Mouse (Mus musculus): ENCODE results near the gene Tmod3. TPM values are rescaled to one million over a fixed set of nuclear protein-coding genes. Genes with fewer than 3 reads are reported as not detected.

Tmod3 gene
- polyA plus RNA-seq (2012; rRNA removed): 53.3 and 59.0 TPM in 2 replicates

GRCm38 (mm10) chr9:75559512-75560012 is at the start of gene Tmod3:
TSS of gene Tmod3 (minus strand) at chr9:75559657.
- H3K4me3 ChIP-seq (ENCODE audit: insufficient read depth, low read length): peak within 1 kb of the TSS; percentile 56
- TF ChIP-seq POLR2A (IDR thresholded peaks at IDR 0.05; ENCODE audit: extremely low read depth, insufficient read depth, low read length) (peak; percentile 90), CTCF (IDR thresholded peaks at IDR 0.05; ENCODE audit: extremely low read depth, insufficient read depth, low read length) (no peak)

GRCm38 (mm10) chr9:75607496-75607895 is 48.0 kb upstream of the Tmod3 start:
- peaks cover 11% of the 10 kb centered on the region for H3K4me1 ChIP-seq (ENCODE audit: control insufficient read depth, insufficient read depth, low read length)
- no peak overlapping the region for H3K27ac ChIP-seq (ENCODE audit: insufficient read depth, low read length)
- TF ChIP-seq CTCF (IDR thresholded peaks at IDR 0.05; ENCODE audit: extremely low read depth, insufficient read depth, low read length) (no peak), POLR2A (IDR thresholded peaks at IDR 0.05; ENCODE audit: extremely low read depth, insufficient read depth, low read length) (no peak)
- H3K4me3 ChIP-seq (ENCODE audit: insufficient read depth, low read length): no peak overlapping the region

More at GRCm38 (mm10) chr9:75559512-75560012, at the start of gene Tmod3:
- Histone ChIP-seq H3K4me1 (ENCODE audit: control insufficient read depth, insufficient read depth, low read length) (peaks cover 4% of the 10 kb centered on the region; the same call in 1 of the 2 replicates), H3K27ac (ENCODE audit: insufficient read depth, low read length) (no peak within 1 kb of the TSS; the same call in 1 of the 2 replicates)

DNA sequence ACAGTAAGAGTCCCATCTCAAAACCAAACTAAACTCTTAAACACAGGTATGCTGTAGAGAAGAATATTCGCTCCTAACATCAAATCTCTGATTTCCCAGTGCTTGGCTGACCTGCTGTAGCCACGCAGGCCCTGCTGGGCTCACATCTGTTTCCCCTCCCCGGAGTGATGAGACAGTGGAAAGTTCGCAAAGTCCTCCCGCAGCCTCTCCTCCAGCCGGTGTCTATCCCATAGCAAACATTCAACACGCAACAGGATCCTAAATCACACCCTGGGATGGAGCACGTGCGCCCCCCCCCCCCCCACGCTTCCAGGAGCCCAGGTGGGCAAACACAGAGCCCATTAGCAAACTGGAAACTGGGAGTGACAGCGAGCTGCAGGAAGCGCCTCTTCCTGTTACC is 42.1 kb upstream of the Tmod3 start:
- Histone ChIP-seq H3K27ac (ENCODE audit: insufficient read depth, low read length) (no peak overlapping the region), H3K4me3 (ENCODE audit: insufficient read depth, low read length) (no peak overlapping the region), H3K4me1 (ENCODE audit: control insufficient read depth, insufficient read depth, low read length) (peaks cover 17% of the 10 kb centered on the region)
- TF ChIP-seq POLR2A (IDR thresholded peaks at IDR 0.05; ENCODE audit: extremely low read depth, insufficient read depth, low read length) (no peak), CTCF (IDR thresholded peaks at IDR 0.05; ENCODE audit: extremely low read depth, insufficient read depth, low read length) (no peak)

GRCm38 (mm10) chr9:75600166-75600934 is 40.9 kb upstream of the Tmod3 start:
- no peak overlapping the region for H3K4me3 ChIP-seq (ENCODE audit: insufficient read depth, low read length)
- TF ChIP-seq CTCF (IDR thresholded peaks at IDR 0.05; ENCODE audit: extremely low read depth, insufficient read depth, low read length) (no peak), POLR2A (IDR thresholded peaks at IDR 0.05; ENCODE audit: extremely low read depth, insufficient read depth, low read length) (no peak)
- peak overlapping the region; percentile 60 for H3K27ac ChIP-seq (ENCODE audit: insufficient read depth, low read length)
- H3K4me1 ChIP-seq (ENCODE audit: control insufficient read depth, insufficient read depth, low read length): peaks cover 17% of the 10 kb centered on the region

- TF ChIP-seq POLR2A (IDR thresholded peaks at IDR 0.05; ENCODE audit: extremely low read depth, insufficient read depth, low read length) (no peak), CTCF (IDR thresholded peaks at IDR 0.05; ENCODE audit: extremely low read depth, insufficient read depth, low read length) (no peak; the same call in 1 of the 2 replicates)
- peak overlapping the region; percentile 63 for H3K27ac ChIP-seq (ENCODE audit: insufficient read depth, low read length)
- no peak overlapping the region for H3K4me3 ChIP-seq (ENCODE audit: insufficient read depth, low read length)
- H3K4me1 ChIP-seq (ENCODE audit: control insufficient read depth, insufficient read depth, low read length): peaks cover 17% of the 10 kb centered on the region
Measured at GRCm38 (mm10) chr9:75599191-75599841, 39.9 kb upstream of the Tmod3 start.

DNA sequence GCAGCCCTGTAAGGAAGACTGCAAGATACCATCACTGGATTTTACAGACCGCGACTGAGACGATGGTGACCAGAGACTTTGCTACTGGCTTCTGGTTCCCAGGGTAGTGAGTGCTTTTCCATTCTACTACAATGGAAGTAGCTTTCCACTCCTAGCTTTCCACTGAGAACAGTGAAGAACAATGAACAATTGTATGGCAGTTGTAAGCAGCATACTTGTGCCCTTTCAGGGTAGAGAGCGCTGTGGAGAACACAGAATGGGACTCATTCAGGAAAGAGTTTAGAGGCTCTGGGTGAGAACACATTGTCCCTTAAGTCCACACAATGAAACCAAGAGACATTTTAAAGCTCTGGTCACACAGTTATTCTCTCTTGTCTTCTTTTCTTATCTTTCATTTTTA is 38.1 kb upstream of the Tmod3 start:
- Histone ChIP-seq H3K4me3 (ENCODE audit: insufficient read depth, low read length) (no peak overlapping the region), H3K4me1 (ENCODE audit: control insufficient read depth, insufficient read depth, low read length) (peaks cover 19% of the 10 kb centered on the region), H3K27ac (ENCODE audit: insufficient read depth, low read length) (peak overlapping the region; percentile 92)
- no peak for TF ChIP-seq POLR2A (IDR thresholded peaks at IDR 0.05; ENCODE audit: extremely low read depth, insufficient read depth, low read length)
- TF ChIP-seq CTCF (IDR thresholded peaks at IDR 0.05; ENCODE audit: extremely low read depth, insufficient read depth, low read length): no peak

DNA sequence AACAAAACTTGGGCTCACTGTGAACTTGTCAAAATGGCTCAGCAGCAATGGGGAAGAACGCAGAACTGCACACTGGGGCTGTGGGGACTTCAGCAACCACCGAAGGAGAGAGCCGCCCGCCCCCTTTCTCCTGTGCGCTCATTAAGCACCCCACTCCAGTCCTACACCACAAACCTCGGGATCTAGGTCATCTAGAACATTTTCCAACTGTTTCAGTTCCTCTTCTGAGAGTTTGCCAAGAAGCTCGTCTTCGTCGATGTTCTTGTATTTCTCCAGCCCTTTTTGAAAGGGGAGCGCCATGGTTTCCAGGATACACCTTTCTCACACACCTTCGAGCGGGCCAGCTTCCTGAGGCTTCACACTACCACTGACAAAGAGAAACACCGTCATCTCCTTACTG is 37.6 kb upstream of the Tmod3 start:
- peaks cover 19% of the 10 kb centered on the region for H3K4me1 ChIP-seq (ENCODE audit: control insufficient read depth, insufficient read depth, low read length)
- TF ChIP-seq POLR2A (IDR thresholded peaks at IDR 0.05; ENCODE audit: extremely low read depth, insufficient read depth, low read length) (no peak), CTCF (IDR thresholded peaks at IDR 0.05; ENCODE audit: extremely low read depth, insufficient read depth, low read length) (no peak)
- peak overlapping the region; percentile 92 for H3K27ac ChIP-seq (ENCODE audit: insufficient read depth, low read length)
- H3K4me3 ChIP-seq (ENCODE audit: insufficient read depth, low read length): no peak overlapping the region

DNA sequence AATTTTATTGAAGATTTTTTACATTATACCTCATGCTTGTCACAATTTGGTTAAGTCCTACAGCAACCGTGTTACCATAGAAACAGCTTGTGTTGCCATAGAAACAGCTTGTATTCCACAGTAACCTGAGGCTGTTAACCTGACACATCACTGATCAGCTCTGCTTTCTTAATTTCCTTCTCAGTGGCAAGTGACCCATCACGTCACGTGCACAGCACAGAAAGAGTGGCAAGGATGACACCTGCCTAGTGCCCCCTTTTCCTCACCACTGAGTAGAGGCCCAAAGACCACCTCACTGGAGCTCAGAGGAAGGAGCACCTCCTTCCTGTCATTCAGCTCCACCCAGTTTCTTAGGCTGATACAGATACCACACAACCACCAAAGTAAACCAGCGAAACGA is 34.0 kb upstream of the Tmod3 start:
- peaks cover 6% of the 10 kb centered on the region for H3K4me1 ChIP-seq (ENCODE audit: control insufficient read depth, insufficient read depth, low read length)
- H3K27ac ChIP-seq (ENCODE audit: insufficient read depth, low read length): no peak overlapping the region
- H3K4me3 ChIP-seq (ENCODE audit: insufficient read depth, low read length): no peak overlapping the region
- TF ChIP-seq CTCF (IDR thresholded peaks at IDR 0.05; ENCODE audit: extremely low read depth, insufficient read depth, low read length) (no peak), POLR2A (IDR thresholded peaks at IDR 0.05; ENCODE audit: extremely low read depth, insufficient read depth, low read length) (no peak)

DNA sequence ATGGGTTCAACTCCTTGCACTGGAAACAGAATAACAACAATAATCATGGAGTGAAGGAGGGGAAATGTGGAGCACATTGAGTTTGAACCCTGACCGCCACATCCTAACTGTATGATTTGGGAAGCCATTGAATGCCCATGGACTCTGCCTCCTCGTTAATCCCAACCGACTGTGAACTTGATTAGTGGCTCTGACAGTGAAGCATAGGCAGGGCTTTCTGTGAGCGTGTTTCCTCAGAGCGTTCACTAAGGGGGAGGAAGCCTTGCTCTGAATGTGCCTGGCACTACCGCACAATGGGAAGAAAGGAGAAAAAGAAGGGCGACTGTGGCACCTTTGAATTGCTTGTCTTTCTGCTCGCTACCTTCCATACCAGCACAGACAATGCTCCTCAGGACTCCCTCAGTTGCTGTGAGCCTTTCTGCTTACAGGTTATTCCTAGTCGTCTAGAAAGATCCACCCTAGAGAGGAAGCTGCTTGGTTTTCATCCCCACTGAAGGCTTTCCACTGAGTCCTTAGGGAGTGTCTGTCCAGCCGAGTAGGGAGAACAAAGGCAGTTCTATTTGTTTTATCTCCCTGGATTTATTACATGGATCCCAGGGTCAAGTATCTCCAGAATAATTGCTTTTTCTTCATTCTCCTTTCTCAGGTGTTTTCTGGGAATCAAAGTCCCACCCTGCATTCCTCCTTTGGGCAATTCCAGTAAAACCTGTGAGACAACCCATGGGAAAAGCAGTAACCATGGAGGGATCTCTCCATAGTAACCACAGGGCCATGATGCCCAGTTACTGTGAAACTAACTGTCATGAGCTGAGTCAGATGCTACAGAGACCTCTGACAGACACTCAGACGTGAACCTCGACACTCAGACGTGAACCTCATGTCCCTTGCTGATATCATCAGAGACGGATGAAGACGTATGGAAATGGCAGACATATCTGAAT is 30.7 kb upstream of the Tmod3 start:
- H3K4me3 ChIP-seq (ENCODE audit: insufficient read depth, low read length): no peak overlapping the region
- H3K27ac ChIP-seq (ENCODE audit: insufficient read depth, low read length): no peak overlapping the region
- H3K4me1 ChIP-seq (ENCODE audit: control insufficient read depth, insufficient read depth, low read length): peaks cover 2% of the 10 kb centered on the region
- TF ChIP-seq POLR2A (IDR thresholded peaks at IDR 0.05; ENCODE audit: extremely low read depth, insufficient read depth, low read length) (no peak), CTCF (IDR thresholded peaks at IDR 0.05; ENCODE audit: extremely low read depth, insufficient read depth, low read length) (no peak)
